Mouse (Mus musculus) adrenal gland (tissue): ENCODE data around the gene Tefm.

Experiments
- intact Hi-C: fragments of 180-260 bp; cut with DNase I; formaldehyde crosslinking; loops from one replicate; pipeline ENCODE4 v1.15.1; 2025

The Tefm gene

DNA sequence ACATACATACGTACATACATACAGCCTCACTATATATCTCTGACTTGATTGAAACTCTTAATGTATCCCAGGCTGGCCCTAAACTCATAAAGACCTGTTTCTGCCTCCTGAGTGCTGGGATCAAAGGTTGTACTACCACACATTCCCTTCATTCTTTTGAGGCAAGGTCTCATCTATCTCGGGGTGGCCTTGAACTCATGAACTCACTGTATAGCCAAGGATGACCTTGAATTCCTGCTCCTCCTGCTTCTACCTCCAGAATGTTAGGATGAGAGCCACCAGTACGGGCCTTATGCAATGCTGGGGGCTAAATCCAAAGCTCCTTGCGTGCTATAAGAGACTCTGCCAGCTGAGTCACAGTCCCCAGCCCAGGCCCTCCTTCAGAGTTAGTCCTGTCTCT, 19.1 kb upstream of the Tefm start:
- intact Hi-C loops: no loop called here

DNA sequence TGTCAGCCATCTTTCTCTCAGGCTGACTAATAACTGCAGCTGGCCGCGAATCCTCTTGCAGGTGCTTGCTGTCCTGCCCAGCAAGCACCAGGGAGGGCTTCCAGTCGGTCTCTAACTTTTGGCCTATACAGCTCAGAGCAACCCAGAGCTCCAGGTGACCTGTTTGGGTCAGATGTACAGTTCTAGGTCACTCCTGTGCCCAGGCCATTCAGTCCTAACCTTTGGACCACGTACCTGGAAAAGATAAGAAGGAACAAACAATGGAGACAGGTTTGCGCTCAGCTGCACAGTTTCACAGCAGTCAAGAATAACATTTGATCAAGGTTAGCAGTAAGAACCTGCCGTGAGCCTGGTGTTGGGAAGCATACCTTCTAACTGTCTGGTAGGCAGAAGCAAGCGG, 17.0 kb upstream of the Tefm start:
- intact Hi-C loops: no loop called here

DNA sequence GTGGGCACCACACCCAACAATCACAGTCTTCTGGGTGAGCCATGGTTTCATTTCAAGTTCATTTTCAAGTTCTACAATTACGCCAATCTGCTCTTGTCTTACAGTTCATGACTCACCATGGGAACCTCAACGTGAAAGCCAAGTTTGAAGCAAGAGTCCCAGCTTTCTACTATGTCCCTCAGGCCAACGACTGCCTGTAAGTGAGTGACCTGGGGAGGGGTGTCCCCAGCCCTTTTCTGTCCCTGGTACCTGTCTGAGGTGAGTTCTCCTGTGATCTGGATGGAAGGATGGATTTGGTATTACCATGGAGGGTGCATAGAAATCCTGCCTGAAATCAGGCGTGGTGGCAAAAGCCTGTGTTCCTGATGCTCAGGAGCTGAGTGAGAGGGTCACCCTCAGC, 14.9 kb upstream of the Tefm start:
- intact Hi-C loops: no loop called here

- intact Hi-C loops: no loop called here
Measured at GRCm38 (mm10) chr11:80155961-80156360, 14.0 kb upstream of the Tefm start.

DNA sequence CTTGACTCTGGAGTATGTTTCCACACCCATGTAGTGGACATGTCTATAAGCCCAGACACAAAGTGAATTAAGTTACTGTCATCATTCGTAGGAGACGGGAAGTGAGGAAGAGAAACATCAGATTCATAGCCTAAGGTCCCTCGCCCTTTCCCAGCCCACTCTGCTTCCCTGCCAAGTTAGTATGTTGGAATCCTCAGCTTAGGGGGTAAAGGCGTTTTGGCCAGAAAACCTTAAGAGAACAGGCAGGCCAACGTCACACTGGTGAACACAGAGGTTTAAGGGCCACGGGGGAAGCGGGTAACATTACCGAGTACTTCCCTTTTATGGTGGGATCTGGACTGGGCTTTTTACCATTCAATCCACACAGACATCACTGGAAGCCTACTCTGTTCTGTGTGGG, 13.6 kb upstream of the Tefm start:
- intact Hi-C loops: no loop called here

- intact Hi-C loops: no loop called here
Measured at GRCm38 (mm10) chr11:80154501-80154900, 12.5 kb upstream of the Tefm start.

GRCm38 (mm10) chr11:80153857-80154495, 12.0 kb upstream of the Tefm start, which contains the start of gene Adap2:
TSS of gene Adap2 (plus strand) at chr11:80154105.
- intact Hi-C loops: no loop called here

GRCm38 (mm10) chr11:80152376-80152775, 10.4 kb upstream of the Tefm start:
- intact Hi-C loops: no loop called here

GRCm38 (mm10) chr11:80151541-80151940, 9.6 kb upstream of the Tefm start:
- intact Hi-C loops: no loop called here

- intact Hi-C loops: no loop called here
Measured at GRCm38 (mm10) chr11:80150566-80150965, 8.6 kb upstream of the Tefm start.

DNA sequence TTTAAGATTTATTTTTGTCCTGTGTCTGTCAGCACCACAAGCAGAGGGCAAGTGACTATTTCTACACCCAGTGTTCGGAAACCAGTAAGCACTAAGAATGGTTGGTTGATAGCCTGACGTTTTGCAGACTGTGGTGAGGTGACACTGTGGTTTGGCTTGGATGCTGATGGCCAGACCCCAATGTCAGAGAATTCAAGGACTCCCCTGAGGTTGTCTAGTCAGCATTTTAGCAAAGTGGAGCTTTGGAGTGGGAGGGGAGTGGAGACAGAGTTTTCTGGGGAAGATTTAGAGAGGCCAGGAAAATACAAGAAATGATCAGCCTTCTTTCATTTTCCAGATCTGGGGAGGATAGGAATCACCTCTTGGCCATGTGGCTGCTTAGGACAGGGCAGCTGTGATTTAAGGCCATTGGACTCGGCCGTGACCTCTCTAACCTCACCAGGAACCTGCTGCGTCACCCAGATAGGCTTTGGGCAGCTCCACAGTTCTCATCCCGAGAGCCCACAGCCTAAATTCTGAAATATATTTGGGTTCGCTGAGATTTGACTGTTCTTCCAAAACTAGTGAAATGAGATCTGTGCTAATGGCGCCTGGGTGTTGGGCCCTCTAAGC, 7.5 kb upstream of the Tefm start:
- intact Hi-C loops: loop anchor here (10.0 kb wide), 1 partner anchor 65 kb away; the partner anchor contains the start of genes Atad5 and Crlf3

DNA sequence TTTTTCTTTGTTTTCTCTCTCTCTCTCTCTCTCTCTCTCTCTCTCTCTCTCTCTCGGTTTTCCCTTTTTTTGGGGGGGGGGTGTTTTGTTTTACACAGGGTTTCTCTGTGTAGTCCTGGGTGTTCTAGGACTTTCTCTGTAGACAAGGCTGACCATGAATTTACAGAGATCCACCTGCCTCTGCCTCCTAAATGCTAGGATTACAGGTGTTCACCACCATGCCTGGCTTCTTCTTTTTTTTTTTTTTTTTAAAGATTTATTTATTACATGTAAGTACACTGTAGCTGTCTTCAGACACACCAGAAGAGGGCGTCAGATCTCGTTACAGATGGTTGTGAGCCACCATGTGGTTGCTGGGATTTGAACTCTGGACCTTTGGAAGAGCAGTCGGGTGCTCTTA, 7.0 kb upstream of the Tefm start:
- intact Hi-C loops: loop anchor here (10.0 kb wide), 1 partner anchor 64 kb away; the partner anchor contains the start of genes Atad5 and Crlf3

DNA sequence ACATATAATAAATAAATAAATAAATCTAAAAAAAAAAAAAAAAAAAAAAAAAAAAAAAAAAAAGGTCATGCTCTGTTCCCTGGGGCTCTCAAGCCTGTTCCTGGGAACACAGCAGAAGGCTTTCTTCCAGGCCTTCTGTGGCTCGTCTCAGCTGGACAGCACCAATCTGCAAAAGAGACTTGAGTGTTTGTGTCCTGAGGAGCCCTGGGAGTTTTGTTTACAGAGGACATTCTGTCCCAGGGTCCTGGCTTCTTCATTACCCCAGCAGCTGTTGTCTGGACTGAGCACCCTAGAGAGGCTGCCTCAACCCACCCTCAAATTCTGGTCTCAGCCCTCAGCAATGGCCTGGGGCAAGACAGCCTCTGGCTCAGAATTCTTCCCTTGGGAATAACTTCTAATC, 6.3 kb upstream of the Tefm start:
- intact Hi-C loops: loop anchor here (10.0 kb wide), 1 partner anchor 64 kb away; the partner anchor contains the start of genes Atad5 and Crlf3

DNA sequence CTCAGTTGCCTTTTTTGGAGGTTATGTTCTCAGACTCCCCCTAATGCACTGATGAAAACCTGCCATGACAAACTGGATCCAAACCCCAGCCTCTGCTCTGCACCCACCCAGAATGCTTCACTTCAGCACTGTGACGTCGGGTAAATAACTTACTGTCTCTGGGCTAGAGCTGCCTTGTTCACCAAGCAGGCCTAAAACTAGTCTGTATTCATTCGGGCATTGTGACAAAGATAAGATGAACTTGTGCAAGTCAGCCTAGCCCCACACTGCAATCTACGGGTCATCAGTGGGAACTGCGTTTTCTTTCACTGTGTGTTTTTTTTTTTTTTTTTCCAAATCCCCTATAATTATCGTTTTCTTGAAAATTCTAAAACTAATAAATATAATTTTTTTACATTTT, 5.8 kb upstream of the Tefm start:
- intact Hi-C loops: loop anchor here (10.0 kb wide), 1 partner anchor 63 kb away; the partner anchor contains the start of genes Atad5 and Crlf3

DNA sequence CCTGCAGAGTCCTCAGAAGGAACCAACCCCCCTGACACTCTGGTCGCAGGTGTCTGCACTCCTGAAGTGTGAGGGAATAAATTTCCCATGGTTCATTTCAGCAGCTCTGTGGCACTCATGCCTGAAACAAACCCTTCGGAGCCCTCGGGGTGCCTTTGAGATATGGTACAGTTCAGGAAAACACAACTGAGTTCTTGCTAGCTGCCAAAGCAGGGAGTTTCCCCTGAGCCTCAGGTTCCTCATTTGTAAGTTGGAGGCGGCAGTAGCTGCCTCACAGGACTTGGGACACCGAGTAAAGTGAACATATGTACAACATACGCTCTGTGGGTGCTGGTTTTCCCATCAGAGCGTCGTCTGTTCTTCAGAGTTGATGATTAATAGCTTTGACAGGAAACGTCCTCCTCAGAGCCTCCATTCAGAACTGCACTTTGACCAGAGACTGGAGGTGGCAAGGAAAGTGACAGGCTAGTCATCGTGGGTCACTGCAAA, 3.9 kb upstream of the Tefm start:
- intact Hi-C loops: loop anchor here (10.0 kb wide), 1 partner anchor 61 kb away; the partner anchor contains the start of genes Atad5 and Crlf3

DNA sequence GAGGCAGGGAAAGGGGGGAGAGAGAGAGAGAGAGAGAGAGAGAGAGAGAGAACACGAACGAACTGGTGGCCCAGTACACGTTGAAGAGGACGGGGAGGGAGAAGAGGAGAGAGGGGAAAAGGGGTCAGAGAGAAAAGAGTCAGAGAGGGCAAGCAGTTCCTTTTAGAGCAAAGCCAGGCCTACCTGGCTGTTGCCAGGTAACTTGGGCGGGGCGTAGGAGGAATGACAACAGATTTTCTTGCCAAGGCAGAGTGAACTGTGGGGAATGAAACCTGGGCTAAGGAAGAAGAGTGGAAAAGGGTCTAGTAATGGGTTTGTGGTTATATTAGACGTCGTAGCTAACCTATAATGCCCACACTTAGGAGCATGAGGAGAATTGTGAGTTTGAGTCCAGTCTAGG, 897 bp upstream of the Tefm start:
- intact Hi-C loops: loop anchor here (5.0 to 10.0 kb wide), 2 partner anchors 39 to 58 kb away; partner anchors contain the start of genes Atad5, Crlf3 and Rnf135

GRCm38 (mm10) chr11:80137773-80138172, 4.2 kb downstream of the Tefm start:
- intact Hi-C loops: loop anchor here (10.0 kb wide), 1 partner anchor 93 kb away; no protein-coding TSS in a partner anchor

GRCm38 (mm10) chr11:80136786-80137185, 5.2 kb downstream of the Tefm start:
- intact Hi-C loops: loop anchor here (10.0 kb wide), 1 partner anchor 92 kb away; no protein-coding TSS in a partner anchor

- intact Hi-C loops: loop anchor here (10.0 kb wide), 1 partner anchor 91 kb away; no protein-coding TSS in a partner anchor
Measured at GRCm38 (mm10) chr11:80135954-80136683, 5.9 kb downstream of the Tefm start.

DNA sequence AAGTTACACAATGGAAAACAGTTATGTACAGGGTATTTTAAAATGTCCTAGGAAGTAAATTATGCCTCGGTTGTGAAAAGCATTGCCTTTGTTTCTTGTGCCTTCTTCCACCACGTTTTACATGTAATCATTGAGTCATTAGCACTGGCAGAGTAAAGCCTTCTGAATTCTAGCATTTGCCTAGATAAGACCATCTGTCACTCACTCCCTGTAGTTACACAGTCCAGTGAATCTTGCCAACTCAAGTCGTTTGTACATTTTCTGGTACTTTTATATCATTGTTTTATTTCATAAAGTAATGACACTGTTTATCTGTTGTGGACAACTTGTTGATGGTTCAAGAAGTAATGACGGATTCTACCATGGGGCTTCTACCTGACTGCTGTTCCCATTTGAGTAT, 7.2 kb downstream of the Tefm start:
- intact Hi-C loops: loop anchor here (10.0 kb wide), 1 partner anchor 90 kb away; no protein-coding TSS in a partner anchor

DNA sequence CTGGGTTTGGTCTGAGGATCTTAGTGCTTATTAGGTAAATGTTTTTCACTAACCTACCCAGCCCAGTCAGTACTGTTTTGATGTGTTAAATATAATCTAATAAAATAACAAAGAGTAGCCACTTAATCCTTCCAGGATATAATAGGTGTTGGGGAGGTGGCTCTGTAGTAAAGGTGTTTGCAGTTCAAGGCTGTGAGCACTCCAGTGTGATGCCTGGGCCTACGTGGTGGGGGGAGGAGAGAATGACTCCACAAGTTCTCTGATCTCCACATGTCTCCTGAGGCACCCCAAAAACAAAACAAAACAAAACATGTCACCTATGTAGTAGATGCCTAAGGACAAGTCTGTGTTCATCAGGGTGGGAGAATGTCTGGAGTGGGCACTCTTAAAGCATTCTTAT, 9.9 kb downstream of the Tefm start:
- intact Hi-C loops: loop anchor here (10.0 kb wide), 1 partner anchor 87 kb away; no protein-coding TSS in a partner anchor
